ENCODE assay signal across 8 mouse cellular contexts in the genomic region with DNA sequence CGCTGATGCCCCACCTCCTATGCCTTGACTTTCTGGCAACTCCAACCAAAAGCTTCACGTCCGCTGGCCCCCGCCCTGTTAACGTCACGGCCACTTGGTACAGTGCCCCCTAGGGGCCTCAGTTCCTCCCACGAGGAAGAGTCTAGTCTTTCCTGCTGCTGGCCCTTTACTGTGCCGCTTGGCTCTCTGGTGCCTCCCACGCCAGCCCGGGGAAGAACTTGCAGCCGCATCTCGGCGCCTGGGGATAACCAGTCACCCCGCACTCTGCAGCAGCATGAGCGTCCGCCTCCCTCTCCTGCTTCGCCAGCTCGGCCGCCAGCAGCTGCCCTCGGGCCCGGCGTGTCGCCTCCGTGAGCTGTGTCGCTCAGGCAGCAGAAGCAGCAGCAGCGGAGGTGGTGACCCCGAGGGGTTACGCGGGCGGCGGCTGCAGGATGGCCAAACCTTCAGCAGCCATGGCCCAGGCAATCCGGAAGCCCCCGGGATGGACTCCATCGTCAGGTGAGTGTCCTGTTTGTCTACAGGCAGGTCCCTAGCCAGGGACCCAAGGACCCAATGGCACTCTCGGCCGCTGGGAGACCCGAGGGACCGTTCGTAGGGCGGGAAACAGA. TPM values are rescaled to one million over a fixed set of nuclear protein-coding genes. Genes with fewer than 3 reads are reported as not detected.
DNase-seq lines count a peak whose midpoint lies in the region; ATAC-seq and TF ChIP-seq lines count a peak whose summit lies in the region.

Gene Mthfd1l, plus strand, starts transcription at position 138 of the 608 bp plus-strand sequence.

- intact Hi-C loops in heart, postnatal 14 days (cut with DNase I) = no loop called here

- TF ChIP-seq EP300 in liver, postnatal 0 days (IDR thresholded peaks at IDR 0.05; ENCODE audit: low read depth) = no peak

- no peaks in the 10 kb centered on the region for H3K9me3 ChIP-seq in ES-E14 (ENCODE audit: control insufficient read depth, insufficient read depth, low read depth, low read length)
- H3K9me3 ChIP-seq in forebrain, embryonic 15.5 days = no peaks in the 10 kb centered on the region
- H3K9me3 ChIP-seq in liver, postnatal 0 days (ENCODE audit: low read length) = no peaks in the 10 kb centered on the region
- H3K9me3 ChIP-seq in neural tube, embryonic 13.5 days = no peaks in the 10 kb centered on the region

- peak; percentile 71 for DNase-seq in ES-E14 (ENCODE audit: low read depth, low spot score)
- peak; percentile 93 for DNase-seq in cerebellum, adult 11-12 months
- peak; percentile 73 to 80 for DNase-seq in heart, postnatal 14 days
- DNase-seq in layer of hippocampus, adult 11-12 months (ENCODE audit: low spot score) = peak; percentile 86
- DNase-seq in liver, postnatal 0 days = peak; percentile 90
- peak; percentile 67 for DNase-seq in telencephalon, adult 2 months (ENCODE audit: low read depth, low spot score)

- peak; percentile 87 for ATAC-seq in forebrain, embryonic 15.5 days (replicated peaks)
- peak; percentile 80 for ATAC-seq in liver, postnatal 0 days
- peak; percentile 89 for ATAC-seq in neural tube, embryonic 13.5 days (ENCODE audit: low read depth)

- no peaks in the 10 kb centered on the region for H3K27me3 ChIP-seq in forebrain, embryonic 15.5 days
- no peaks in the 10 kb centered on the region for H3K27me3 ChIP-seq in liver, postnatal 0 days (ENCODE audit: insufficient read depth, low read length)
- H3K27me3 ChIP-seq in neural tube, embryonic 13.5 days = no peaks in the 10 kb centered on the region

- peaks cover 3 to 23% of the 10 kb centered on the region in 2 experiments for H3K4me1 ChIP-seq in ES-E14 (ENCODE audit: control insufficient read depth in 2 of 2, insufficient read depth in 2 of 2, low read length in 2 of 2, poor library complexity in 1 of 2)
- peaks cover 9% of the 10 kb centered on the region; the same call in 1 of the 2 replicates for H3K4me1 ChIP-seq in forebrain, embryonic 15.5 days
- H3K4me1 ChIP-seq in liver, postnatal 0 days (ENCODE audit: insufficient read depth) = peaks cover 42% of the 10 kb centered on the region
- peaks cover 15% of the 10 kb centered on the region for H3K4me1 ChIP-seq in neural tube, embryonic 13.5 days (replicated peaks)

- H3K9ac ChIP-seq in ES-E14 (ENCODE audit: insufficient read depth, low read depth, low read length, poor library complexity, severe bottlenecking) = peak within 1 kb of the TSS; percentile 90
- peak within 1 kb of the TSS; percentile 77 for H3K9ac ChIP-seq in forebrain, embryonic 15.5 days (replicated peaks)
- peak within 1 kb of the TSS; percentile 77 for H3K9ac ChIP-seq in liver, postnatal 0 days (replicated peaks)
- peak within 1 kb of the TSS; percentile 80 for H3K9ac ChIP-seq in neural tube, embryonic 13.5 days

- H3K4me2 ChIP-seq in forebrain, embryonic 15.5 days (replicated peaks) = peak within 1 kb of the TSS; percentile 91
- peak within 1 kb of the TSS; percentile 98 for H3K4me2 ChIP-seq in liver, postnatal 0 days (ENCODE audit: low read depth, low read length)
- peak within 1 kb of the TSS; percentile 96 for H3K4me2 ChIP-seq in neural tube, embryonic 13.5 days

- WGBS in forebrain, embryonic 15.5 days = under 1% methylated on average over 40 of the region's 40 CpGs
- WGBS in liver, postnatal 0 days (ENCODE audit: insufficient replicate concordance) = under 1% methylated on average over 38 of the region's 40 CpGs
- 0% methylated on average over 40 of the region's 40 CpGs for WGBS in neural tube, embryonic 13.5 days

- in situ Hi-C loops in ES-E14 (cut with MboI; ENCODE audit: low sequenced_read_pairs in 2 of 2, unreplicated experiment in 2 of 2) = no loop called here

- no peaks in the 10 kb centered on the region for H3K36me3 ChIP-seq in ES-E14 (ENCODE audit: control insufficient read depth, insufficient read depth, low read length, poor library complexity, severe bottlenecking)
- H3K36me3 ChIP-seq in forebrain, embryonic 15.5 days = no peaks in the 10 kb centered on the region
- H3K36me3 ChIP-seq in liver, postnatal 0 days (replicated peaks; ENCODE audit: insufficient read depth, low read length) = no peaks in the 10 kb centered on the region
- H3K36me3 ChIP-seq in neural tube, embryonic 13.5 days = no peaks in the 10 kb centered on the region

- H3K27ac ChIP-seq in ES-E14 (ENCODE audit: insufficient read depth, low read depth, low read length, poor library complexity, severe bottlenecking) = peak within 1 kb of the TSS; percentile 77
- peak within 1 kb of the TSS; percentile 87 for H3K27ac ChIP-seq in forebrain, embryonic 15.5 days (replicated peaks)
- peak within 1 kb of the TSS; percentile 96 for H3K27ac ChIP-seq in liver, postnatal 0 days (ENCODE audit: low read depth)
- H3K27ac ChIP-seq in neural tube, embryonic 13.5 days (replicated peaks) = peak within 1 kb of the TSS; percentile 85

- peak; percentile 93 for TF ChIP-seq CTCF in liver, postnatal 0 days (IDR thresholded peaks at IDR 0.05; ENCODE audit: low read depth)

- peak within 1 kb of the TSS; percentile 75 to 84 for H3K4me3 ChIP-seq in ES-E14 (ENCODE audit: insufficient read depth in 1 of 2, low read depth in 1 of 2, low read length in 2 of 2, poor library complexity in 1 of 2, severe bottlenecking in 1 of 2)
- peak within 1 kb of the TSS; percentile 83 for H3K4me3 ChIP-seq in forebrain, embryonic 15.5 days
- H3K4me3 ChIP-seq in liver, postnatal 0 days (ENCODE audit: low read depth, low read length) = peak within 1 kb of the TSS; percentile 71
- peak within 1 kb of the TSS; percentile 79 for H3K4me3 ChIP-seq in neural tube, embryonic 13.5 days

TF ChIP-seq in ES-E14, 5 proteins besides CTCF, POLR2A, EP300 and RAD21:
- TF ChIP-seq MAFK (IDR thresholded peaks at IDR 0.05; ENCODE audit: insufficient read depth, low read depth, low read length) (no peak), HCFC1 (IDR thresholded peaks at IDR 0.05; ENCODE audit: borderline replicate concordance, insufficient read depth, low read length) (peak; percentile 49; the same call in 1 of the 2 replicates), CHD2 (IDR thresholded peaks at IDR 0.05; ENCODE audit: low read depth, low read length) (no peak), ZC3H11A (IDR thresholded peaks at IDR 0.05; ENCODE audit: borderline replicate concordance, low read depth, low read length) (0 out of 2 replicates have a peak, but pooled peaks have one; percentile 12)

RNA-seq across cellular contexts. Expression of gene Mthfd1l, which starts in this region (rescaled TPM):
- 48.5 and 67.0 TPM in 2 replicates for total RNA-seq in ES-E14 (2012; rRNA removed)
- 3.6 and 3.7 TPM in 2 replicates for polyA plus RNA-seq in forebrain, embryonic 15.5 days (2015; fragmentation: Nextera tagmentation; extraction: Ambion mirVana)
- 1 to 10 TPM; 1.5 to 1.7 TPM for total RNA-seq in heart, postnatal 14 days (2021)
- 7.2 and 8.4 TPM in 2 replicates for polyA plus RNA-seq in liver, postnatal 0 days (2015; fragmentation: Nextera tagmentation; extraction: Ambion mirVana)
- 6.2 and 6.4 TPM in 2 replicates for polyA plus RNA-seq in neural tube, embryonic 13.5 days (2015; fragmentation: Nextera tagmentation; extraction: Ambion mirVana)

Comparison
In these comparisons a context has a peak if more than half of its experiments do, and no peak if none do; other contexts are left out.
1. Peak in every context shown above with its lines: DNase-seq, ATAC-seq, H3K4me3 ChIP-seq and H3K27ac ChIP-seq.
2. RNA of gene Mthfd1l (total RNA-seq): 48.5 to 67.0 TPM in ES-E14; 1.5 to 1.7 TPM in heart, postnatal 14 days; every median in the first group is over 10 times any median in the second.